Mouse (Mus musculus) gastrocnemius, postnatal 36 days (tissue): ENCODE data around the gene Zhx3. TPM values are rescaled to one million over a fixed set of nuclear protein-coding genes. Genes with fewer than 3 reads are reported as not detected.

Experiments used
- DNase-seq, 2 experiments: peaks; one replicate each; pipeline ENCODE4 v3.0.0; 2022
- intact Hi-C: fragments of 180-260 bp; cut with DNase I; formaldehyde crosslinking; loops from one replicate; pipeline ENCODE4 v1.15.1; 2025
- total RNA-seq, 2 experiments: library from RNA; stranded (reverse); gene quantifications; 2 replicates each; pipeline ENCODE4 v1.2.3; 2021

Zhx3 gene
- total RNA-seq, 2 experiments from 2014 or later, result 24.8 to 25.7 TPM

GRCm38 (mm10) chr2:160768097-160768695, 104.6 kb downstream of the Zhx3 start:
- intact Hi-C loops, result no loop called here

GRCm38 (mm10) chr2:160767201-160767600, 105.6 kb downstream of the Zhx3 start:
- intact Hi-C loops, result no loop called here
- no peak for DNase-seq

More at GRCm38 (mm10) chr2:160768097-160768695, 104.6 kb downstream of the Zhx3 start:
- DNase-seq, result peak in 1 of 2 experiments; percentile 1

DNA sequence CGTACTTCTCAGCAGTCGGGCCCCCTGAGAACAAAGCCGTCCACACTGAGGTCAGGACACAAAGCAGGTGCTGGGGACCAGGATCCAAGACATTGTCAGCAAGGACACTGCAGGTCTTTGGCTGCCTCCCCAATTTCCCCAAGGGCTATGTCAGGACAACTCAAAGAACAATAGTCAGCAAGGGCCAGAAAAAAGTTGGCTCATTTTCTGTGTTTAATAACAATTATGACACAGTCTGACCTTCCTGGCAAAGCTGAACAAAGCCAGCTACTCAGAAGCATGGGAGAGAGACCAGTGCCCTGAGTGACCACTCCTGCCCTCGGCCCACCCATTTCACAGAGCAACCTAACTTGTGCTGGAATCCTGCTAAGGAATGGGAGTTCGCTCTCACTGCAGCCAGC, 106.4 kb downstream of the Zhx3 start:
- peak; percentile 33 to 61 for DNase-seq
- intact Hi-C loops, result no loop called here

DNA sequence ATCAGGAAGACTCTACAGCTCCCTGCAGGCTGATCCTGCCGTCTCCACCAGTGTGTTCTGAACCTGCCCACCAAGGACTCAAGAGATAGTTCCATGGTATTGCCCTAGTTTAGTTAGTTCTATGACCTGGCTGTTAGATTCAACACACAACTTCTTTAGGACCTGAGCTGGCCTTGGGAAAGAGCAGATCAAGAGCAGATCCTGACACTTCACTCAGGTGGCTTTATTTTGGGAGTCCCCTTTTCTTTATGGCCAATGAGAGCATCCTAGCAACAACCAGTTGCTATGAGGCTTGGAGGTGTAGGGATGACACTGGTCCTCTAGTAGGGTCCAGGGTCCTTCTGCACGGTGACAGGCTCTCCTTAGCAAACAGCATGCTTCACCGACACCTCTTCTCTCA, 107.7 kb downstream of the Zhx3 start:
- intact Hi-C loops, result no loop called here
- no peak for DNase-seq

DNA sequence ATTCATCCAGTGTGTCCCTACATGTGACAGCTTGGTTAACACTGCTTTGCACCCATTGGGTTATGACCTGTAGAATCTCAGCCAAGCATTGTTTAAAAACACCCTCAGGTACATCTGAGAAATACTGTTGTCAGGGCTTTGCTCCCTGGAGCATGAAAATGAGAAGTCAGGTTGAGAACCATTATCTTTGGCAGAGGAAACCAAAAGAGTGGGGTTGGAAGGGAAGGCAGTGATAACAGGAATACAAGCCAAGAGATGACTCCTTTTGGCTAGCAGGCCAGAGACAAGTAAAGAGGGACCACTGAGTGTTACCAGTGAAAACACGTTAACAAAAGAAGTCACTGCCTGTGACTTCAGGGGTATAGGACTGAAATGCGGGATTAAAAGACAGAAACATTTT, 108.4 kb downstream of the Zhx3 start:
- DNase-seq, result no peak
- intact Hi-C loops, result no loop called here

DNA sequence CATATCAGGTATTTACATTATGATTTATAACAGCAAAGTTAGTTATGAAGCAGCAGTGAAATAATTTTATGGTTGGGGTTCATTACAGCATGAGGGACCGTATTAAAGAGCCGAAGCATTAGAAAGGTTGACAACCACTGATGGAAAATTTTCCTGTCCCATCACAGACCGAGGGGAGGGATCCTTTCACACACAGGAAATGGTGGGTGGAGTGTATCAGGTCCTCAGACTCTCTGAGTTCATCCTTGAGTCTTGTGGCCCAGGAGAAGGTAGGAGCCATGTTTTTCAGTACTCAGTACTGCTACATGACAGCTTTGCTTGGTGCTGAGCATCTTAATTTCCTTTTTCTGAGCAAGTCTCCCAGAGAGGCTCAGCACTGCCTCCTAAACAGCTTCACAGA, 109.0 kb downstream of the Zhx3 start:
- no peak for DNase-seq

GRCm38 (mm10) chr2:160760433-160761184, 112.2 kb downstream of the Zhx3 start:
- intact Hi-C loops, result no loop called here
- peak in 1 of 2 experiments; percentile 63 for DNase-seq

More for the DNA sequence above, 109.0 kb downstream of the Zhx3 start:
- intact Hi-C loops, result no loop called here

DNA sequence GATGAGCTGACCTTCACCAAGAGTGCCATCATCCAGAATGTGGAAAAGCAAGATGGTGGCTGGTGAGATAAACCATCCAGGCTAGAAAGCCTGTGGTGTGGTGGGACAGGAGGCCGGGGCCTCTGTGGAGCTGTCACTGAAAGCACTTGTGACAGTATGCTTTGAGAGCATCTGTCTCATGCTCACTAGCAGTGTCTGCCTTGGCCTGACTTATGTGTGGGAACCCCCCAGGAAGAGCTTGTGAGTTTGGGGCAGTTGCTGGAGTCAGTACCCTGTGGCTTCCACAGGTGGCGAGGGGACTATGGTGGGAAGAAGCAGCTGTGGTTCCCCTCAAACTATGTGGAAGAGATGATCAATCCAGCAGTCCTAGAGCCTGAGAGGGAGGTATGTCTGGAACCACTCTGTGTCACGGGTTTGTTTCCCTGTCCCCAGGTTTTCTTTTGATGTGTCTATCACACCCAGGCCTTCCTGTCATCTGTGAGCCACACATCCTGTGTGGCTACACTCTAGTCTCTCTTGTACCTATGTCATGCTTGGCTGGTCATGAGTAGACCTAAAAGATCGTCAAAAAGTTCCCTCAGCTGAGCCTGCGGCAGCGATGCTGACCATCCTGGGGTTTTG, 116.1 kb downstream of the Zhx3 start:
- intact Hi-C loops, result no loop called here
- DNase-seq, result no peak

DNA sequence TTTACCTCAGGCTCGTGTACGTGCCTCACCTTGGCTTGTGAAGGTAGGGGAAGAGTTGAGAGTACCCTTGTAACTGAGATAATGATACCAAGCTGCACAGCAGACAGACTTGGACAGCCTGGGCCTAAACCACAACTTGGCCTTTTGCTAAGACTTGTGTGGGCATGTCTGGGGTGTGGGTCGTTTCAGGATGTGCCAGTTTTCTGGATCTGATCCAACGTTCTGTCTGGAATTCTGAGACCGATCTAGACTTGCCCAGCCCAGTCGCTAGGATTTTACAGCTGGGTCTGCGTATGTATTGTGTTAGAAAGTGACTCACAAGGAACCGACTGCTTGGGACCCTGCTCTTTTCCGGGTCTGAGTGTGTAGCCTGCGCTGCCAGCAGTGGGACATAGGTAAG, 125.7 kb downstream of the Zhx3 start:
- DNase-seq, result no peak
- intact Hi-C loops, result no loop called here

GRCm38 (mm10) chr2:160746637-160747036, 126.2 kb downstream of the Zhx3 start:
- intact Hi-C loops, result no loop called here
- DNase-seq, result no peak

- intact Hi-C loops, result no loop called here
- no peak for DNase-seq
Measured at GRCm38 (mm10) chr2:160745497-160745896, 127.3 kb downstream of the Zhx3 start.

DNA sequence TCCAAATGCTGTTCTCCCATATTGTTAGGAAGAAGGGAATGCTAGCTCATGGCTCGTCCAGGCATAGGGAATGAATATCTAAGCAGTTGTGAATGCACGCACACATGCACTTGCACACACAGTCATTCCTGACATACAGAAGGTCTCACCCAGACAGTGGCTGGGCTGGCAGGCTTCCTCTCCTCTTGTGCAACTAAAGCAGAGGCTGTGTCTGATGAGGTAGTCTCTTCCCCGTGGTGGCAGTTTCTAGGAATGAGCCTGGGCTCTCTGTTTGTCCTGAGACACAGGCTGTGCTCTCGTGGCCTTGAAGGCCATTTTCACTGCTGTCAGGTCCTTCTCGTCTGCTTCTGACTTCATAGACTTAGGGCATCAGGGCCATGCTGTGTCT, 128.0 kb downstream of the Zhx3 start:
- DNase-seq, result peak in 1 of 2 experiments; percentile 30
- intact Hi-C loops, result no loop called here

DNA sequence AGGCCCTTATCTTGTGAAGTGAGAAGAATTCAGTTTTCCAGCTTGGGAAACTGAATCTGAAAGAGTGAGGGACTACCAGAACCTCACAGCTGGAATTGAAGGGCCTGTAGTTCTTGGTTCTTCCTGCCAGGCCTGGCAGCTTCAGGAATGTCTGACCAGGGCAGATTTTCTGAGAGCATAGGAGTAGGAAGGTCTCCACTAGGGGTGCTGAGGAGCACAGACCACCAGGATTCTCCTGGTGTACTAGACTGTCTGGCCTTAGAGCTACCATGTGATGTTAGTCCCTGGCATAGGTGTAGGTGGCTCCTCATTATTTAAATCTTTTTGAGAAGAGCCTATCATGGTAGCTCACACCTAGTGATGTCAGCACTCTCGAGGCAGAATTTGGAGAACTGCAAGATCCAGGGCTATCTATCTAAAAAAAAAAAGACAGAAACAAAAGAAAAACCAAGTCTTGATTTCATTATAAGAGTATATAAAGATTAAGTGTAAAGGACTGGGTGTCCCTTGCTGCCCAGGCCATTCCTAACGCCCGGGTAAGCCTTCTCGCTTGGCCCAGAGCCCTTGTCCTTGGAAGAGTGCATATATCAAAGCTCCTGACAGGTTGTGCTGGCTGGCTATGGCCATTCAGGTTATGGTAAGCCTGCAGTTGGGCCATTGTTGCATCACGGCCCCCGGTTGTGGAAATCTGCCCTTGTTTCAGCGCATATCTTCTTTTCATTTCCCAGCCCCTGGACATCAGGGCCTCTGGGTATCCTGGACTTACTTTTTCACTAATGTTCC, 128.6 kb downstream of the Zhx3 start:
- DNase-seq, result peak in 1 of 2 experiments; percentile 64
- intact Hi-C loops, result no loop called here

DNA sequence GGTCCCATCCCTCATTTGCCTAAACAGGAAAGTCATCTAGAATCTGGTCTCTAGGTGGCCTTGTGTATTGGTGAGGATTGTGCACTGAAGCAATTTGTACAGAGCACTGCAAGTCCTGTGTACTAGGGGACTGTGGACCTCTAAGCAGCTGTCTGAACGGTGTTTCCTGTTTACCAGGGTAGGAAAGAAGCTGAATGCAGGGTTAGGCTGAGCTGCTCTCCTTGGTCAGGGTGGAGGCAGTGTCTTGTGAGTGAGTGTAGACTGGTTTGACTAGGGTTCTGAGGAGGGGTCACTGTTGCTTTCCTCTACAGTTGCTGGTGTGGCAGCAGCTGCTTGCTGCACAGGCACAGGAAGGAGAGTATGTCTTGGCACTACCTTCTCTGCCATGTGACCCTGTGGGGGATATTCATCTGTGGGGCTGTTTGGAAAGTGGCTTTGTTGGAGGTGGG, 130.6 kb downstream of the Zhx3 start:
- intact Hi-C loops, result no loop called here
- DNase-seq, result no peak

DNA sequence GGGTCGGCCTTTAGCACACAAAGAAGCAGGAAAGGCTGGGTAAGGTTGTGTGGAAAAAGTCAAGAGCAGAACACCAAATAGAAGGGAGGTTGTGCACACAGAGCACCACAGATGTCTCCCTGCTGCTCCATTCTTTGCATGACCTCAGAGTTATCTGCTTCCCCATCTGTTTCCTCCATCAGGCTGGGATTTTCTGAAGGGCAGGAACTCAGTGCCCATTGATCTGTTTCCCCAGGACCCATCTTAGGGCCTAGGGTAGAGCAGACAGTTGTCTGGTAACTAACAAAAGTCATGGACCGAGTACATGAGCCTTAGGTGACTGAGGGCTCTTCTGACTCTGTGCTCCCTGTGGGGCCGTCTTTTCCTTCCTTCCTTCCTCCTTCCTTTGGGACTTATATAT, 131.2 kb downstream of the Zhx3 start:
- intact Hi-C loops, result no loop called here
- no peak for DNase-seq

DNA sequence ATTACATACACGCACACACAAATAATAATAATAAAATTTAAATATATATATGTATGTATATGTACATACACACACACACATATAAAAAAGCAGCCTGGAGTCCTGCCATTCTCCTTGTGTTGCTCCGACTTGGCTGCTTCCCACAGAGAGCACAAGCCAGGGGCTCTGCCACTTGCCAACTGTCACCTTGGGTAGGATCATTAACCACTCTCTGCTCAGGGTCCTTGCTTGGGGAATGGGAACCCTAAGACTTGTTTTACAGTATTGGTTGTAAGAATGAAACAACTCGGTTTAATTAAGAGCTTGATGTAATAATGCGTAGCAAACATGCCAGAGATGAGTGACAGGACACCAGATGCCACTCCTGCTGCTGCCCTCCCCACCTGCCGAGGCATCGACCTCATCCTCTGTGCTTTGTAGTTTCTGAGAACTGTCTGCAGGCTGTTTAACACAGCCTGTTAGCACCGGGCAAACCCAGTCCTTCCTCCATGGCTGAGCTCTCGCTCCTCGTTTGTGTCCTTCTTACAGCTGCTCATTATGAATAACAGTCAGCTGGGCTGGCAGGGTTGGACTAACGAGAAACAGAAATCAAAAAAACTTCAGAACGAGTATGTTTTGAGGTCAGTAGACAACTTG, 132.2 kb downstream of the Zhx3 start:
- DNase-seq, result no peak
- intact Hi-C loops, result no loop called here

DNA sequence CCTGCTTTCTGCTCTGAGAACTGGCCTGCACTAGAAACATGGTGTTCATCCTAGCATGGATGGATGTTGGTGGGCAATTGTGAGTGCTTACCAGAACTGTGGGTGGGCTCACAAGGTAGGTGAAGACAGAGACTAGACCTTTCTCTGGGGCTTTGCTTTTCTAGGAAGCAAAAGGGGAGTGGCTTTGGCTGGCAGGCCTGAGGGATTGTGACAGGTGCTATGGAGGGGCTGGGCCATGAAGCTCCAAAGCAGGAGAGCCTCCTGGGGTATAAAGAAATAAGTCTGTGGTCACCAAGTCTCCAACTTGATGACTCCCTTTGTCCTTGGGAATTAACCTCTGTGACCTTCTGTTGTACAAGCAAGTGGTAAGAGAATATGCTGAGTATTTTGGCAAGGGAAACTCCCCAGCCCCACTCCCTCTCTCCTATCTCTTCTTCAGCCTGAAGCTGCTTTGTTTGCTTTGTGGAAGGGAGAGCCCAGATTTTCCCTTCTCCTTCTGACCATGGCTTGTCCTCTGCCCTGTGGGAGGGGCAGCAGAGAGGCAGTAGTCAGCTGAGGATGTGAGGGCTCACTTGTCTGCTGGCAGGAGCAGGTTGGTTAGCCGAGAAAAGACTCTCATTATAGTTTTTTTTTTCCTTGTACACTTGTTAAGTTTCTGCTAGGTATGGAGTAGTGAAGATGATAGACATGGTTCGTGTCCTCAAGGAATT, 133.0 kb downstream of the Zhx3 start:
- DNase-seq, result no peak
- intact Hi-C loops, result no loop called here

GRCm38 (mm10) chr2:160738354-160738753, 134.4 kb downstream of the Zhx3 start:
- intact Hi-C loops, result no loop called here
- DNase-seq, result no peak

- intact Hi-C loops, result no loop called here
- DNase-seq, result no peak
Measured at GRCm38 (mm10) chr2:160736466-160736865, 136.3 kb downstream of the Zhx3 start.
